Mouse (Mus musculus) kidney, adult 11 months (tissue): ENCODE data around the gene Inpp4b.
"Not testable (repeated sequence)": the region's sequence is repeated elsewhere in the genome, so short reads cannot be mapped to it uniquely, and the experiment has no call there.

Experiments
- DNase-seq: peaks from one replicate; pipeline ENCODE4 v3.0.0; 2022

Inpp4b gene

DNA sequence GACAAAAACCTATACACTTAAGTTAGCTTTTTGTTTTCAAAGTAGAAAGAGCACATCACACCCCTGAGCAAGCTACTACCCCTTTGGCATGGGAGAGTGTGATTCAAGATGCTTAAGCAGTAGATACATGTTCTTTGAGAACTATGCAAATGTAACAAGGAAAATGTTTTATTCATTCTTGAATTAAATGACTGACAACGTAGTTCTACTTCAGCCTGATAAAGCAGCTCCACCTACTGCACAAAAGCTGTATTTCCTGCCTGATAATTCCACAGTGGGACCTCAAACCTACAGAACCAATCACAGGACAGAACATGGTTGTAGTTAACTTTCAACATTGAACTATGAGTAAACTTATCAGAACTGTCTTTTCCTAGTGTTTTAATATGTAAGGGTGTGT is 686.5 kb downstream of the Inpp4b start:
- DNase-seq = peak; percentile 4

- DNase-seq = not testable (repeated sequence)
Measured at GRCm38 (mm10) chr8:82032035-82032434, 689.7 kb downstream of the Inpp4b start.

DNA sequence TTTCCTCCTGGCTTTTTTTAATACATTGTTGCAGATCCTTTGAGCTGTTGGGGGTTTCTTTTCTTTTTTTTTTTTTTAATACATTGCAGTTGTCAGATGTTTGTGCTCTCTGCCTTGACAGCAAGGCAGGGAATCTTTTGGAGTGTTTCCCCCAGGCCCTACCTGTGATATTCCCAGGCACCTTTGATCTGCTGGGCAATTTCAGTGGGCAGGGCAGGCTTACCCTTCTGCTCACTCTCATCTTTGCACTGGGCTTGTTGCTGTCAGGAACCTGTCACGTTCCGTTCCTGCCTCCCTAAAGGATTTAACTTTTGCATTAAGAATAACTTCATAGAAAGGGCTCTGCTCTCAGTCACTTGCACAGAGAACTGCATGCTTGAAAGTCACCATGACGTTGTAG is 711.7 kb downstream of the Inpp4b start:
- DNase-seq = no peak

DNA sequence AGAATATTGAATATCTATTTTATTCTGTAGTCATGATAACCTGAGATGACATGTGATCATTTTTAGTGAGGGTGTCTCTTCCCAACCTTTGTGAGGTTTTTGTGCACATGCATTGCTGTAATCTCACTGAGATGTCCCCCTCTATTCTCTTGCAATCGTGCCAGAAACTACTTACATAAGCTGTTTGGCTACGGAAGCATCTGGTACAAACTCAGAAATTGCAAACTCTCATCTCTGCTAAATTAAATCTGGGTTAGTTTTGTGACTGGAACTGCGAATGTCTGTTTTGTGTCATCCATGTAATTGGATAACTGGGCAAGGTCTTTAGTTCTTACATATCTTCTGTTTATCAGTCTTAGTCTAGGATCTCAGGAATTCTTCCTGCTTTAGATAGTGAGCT is 725.3 kb downstream of the Inpp4b start:
- no peak for DNase-seq

DNA sequence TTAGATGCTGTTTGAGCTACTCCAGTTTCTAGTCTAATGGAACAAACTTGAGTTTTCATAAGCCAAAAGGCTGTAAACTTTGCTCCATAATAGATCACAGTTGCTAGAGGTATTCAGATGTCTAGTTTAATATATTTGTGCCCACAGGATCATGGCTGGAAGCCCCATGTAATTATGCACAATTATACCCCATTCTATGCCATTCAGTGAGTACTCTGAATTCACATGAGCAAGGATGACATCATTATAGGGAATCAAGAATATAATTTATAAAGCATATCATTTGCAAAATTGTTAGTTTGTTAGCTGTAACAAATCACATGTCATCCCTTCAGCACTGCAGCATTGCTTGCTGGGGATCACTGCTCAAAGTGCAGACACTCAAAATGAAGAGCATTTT is 736.9 kb downstream of the Inpp4b start:
- DNase-seq = no peak

GRCm38 (mm10) chr8:82086631-82087030 is 744.3 kb downstream of the Inpp4b start:
- not testable (repeated sequence) for DNase-seq

DNA sequence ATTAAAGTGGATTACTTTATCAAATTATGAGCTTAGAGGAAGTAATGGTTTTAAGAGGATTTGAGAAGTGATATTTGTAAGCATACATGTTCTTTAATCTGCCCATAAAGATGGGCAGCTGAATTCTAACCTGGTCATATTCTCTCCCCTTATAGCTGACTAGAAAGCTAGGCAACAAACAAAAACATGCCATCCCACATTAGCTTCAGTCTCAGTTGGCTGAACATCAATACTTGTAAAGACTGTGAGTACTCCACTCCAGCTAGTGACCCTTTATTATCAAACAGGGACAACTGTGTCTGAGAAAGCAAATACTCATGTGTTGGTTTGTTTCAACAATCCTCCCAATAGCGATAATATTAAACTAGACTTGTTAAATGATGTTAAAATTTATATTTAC is 748.5 kb downstream of the Inpp4b start:
- DNase-seq = no peak

- DNase-seq = no peak
Measured at GRCm38 (mm10) chr8:82093274-82093673, 750.9 kb downstream of the Inpp4b start.

DNA sequence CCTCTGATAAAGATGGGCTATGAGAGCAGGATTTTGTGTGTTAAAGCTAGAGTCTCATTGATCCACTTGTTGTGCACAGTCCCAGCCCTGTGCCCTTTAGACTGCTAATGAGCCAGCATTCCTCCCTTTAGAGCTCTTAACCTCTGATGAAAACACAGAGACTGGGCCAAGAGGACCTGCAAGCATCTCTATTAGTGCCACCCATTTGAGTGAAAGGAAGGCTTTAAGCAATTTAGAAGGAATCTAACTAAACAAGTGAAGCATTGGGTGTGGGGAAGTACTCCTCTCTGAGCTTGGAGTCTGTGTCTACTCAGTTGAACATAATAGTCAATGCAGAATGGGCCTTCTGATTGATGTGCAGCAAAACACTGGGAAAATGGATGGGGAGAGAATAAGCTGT is 762.2 kb downstream of the Inpp4b start:
- DNase-seq = no peak

DNA sequence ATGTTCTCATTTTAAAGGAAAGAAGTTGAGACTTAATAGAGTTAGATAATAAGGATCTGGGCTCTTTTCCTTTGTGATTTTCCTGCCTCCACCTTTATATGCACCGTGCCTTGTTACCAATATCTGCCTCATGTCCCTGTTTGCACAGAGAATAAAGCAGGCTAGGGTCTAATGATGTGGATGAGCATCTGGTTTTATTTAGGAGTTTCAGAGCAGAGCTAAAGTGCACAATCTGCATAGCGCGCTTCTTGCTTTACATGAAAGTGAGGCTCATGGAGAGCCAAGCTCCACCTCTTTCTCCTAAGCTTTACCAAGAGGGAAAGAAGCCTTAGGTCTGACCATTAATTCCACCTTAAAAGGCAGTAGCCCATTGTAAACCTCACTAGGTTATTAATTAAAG is 763.8 kb downstream of the Inpp4b start:
- no peak for DNase-seq

GRCm38 (mm10) chr8:82150272-82150671 is 807.9 kb downstream of the Inpp4b start:
- no peak for DNase-seq

GRCm38 (mm10) chr8:82157928-82158327 is 815.6 kb downstream of the Inpp4b start:
- DNase-seq = no peak
